Mouse (Mus musculus): Measurements from ENCODE around the gene Dlk1. TPM values are rescaled to one million over a fixed set of nuclear protein-coding genes. Genes with fewer than 3 reads are reported as not detected.

Gene Dlk1
- polyA plus RNA-seq (2015; fragmentation: Nextera tagmentation; extraction: Ambion mirVana) = 77.7 and 96.5 TPM in 2 replicates

- Histone ChIP-seq H3K9ac (peak within 1 kb of the TSS; percentile 73), H3K4me1 (replicated peaks) (peaks cover 60% of the 10 kb centered on the region), H3K4me3 (peak within 1 kb of the TSS; percentile 48), H3K36me3 (no peaks in the 10 kb centered on the region), H3K9me3 (no peaks in the 10 kb centered on the region), H3K4me2 (peak within 1 kb of the TSS; percentile 85), H3K27me3 (peaks cover 79% of the 10 kb centered on the region), H3K27ac (replicated peaks) (no peak within 1 kb of the TSS; the same call in 1 of the 2 replicates)
- 8% methylated on average over 13 of the region's 13 CpGs for WGBS
- no peak for ATAC-seq (ENCODE audit: low read depth)
Measured at GRCm38 (mm10) chr12:109452592-109452991, at the start of gene Dlk1. Gene Dlk1, plus strand, starts transcription at chr12:109452823.

- no peaks in the 10 kb centered on the region for H3K27me3 ChIP-seq
- H3K36me3 ChIP-seq = no peaks in the 10 kb centered on the region
- ATAC-seq (ENCODE audit: low read depth) = 0 out of 2 replicates have a peak, but pooled peaks have one; percentile 13
- H3K4me1 ChIP-seq (replicated peaks) = peaks cover 71% of the 10 kb centered on the region
- no peak overlapping the region for H3K4me3 ChIP-seq
- H3K27ac ChIP-seq (replicated peaks) = peak overlapping the region; percentile 67
- H3K9me3 ChIP-seq = no peaks in the 10 kb centered on the region
- H3K9ac ChIP-seq = no peak overlapping the region
- WGBS = 41% methylated on average over 5 of the region's 5 CpGs
- no peak overlapping the region for H3K4me2 ChIP-seq
Measured at GRCm38 (mm10) chr12:109402943-109403342, 49.7 kb upstream of the Dlk1 start.

GRCm38 (mm10) chr12:109403752-109404151, 48.9 kb upstream of the Dlk1 start:
- no peaks in the 10 kb centered on the region for H3K9me3 ChIP-seq
- H3K27ac ChIP-seq (replicated peaks) = no peak overlapping the region
- ATAC-seq (ENCODE audit: low read depth) = no peak
- no peak overlapping the region for H3K4me3 ChIP-seq
- peaks cover 68% of the 10 kb centered on the region for H3K4me1 ChIP-seq (replicated peaks)
- no peaks in the 10 kb centered on the region for H3K36me3 ChIP-seq
- H3K27me3 ChIP-seq = no peaks in the 10 kb centered on the region
- no peak overlapping the region for H3K4me2 ChIP-seq
- WGBS = 41% methylated on average over 9 of the region's 9 CpGs
- H3K9ac ChIP-seq = no peak overlapping the region

- no peak overlapping the region for H3K4me3 ChIP-seq
- H3K27ac ChIP-seq (replicated peaks) = no peak overlapping the region
- ATAC-seq (ENCODE audit: low read depth) = no peak
- H3K9me3 ChIP-seq = no peaks in the 10 kb centered on the region
- H3K36me3 ChIP-seq = no peaks in the 10 kb centered on the region
- peaks cover 66% of the 10 kb centered on the region for H3K4me1 ChIP-seq (replicated peaks)
- H3K9ac ChIP-seq = no peak overlapping the region
- WGBS = 23% methylated on average over 3 of the region's 3 CpGs
- no peak overlapping the region for H3K4me2 ChIP-seq
- no peaks in the 10 kb centered on the region for H3K27me3 ChIP-seq
Measured at GRCm38 (mm10) chr12:109406018-109406417, 46.6 kb upstream of the Dlk1 start.

GRCm38 (mm10) chr12:109410723-109411122, 41.9 kb upstream of the Dlk1 start:
- H3K4me2 ChIP-seq = no peak overlapping the region
- no peaks in the 10 kb centered on the region for H3K36me3 ChIP-seq
- 28% methylated on average over 11 of the region's 11 CpGs for WGBS
- H3K9me3 ChIP-seq = no peaks in the 10 kb centered on the region
- H3K27me3 ChIP-seq = no peaks in the 10 kb centered on the region
- no peak overlapping the region for H3K4me3 ChIP-seq
- ATAC-seq (ENCODE audit: low read depth) = no peak
- H3K4me1 ChIP-seq (replicated peaks) = peaks cover 59% of the 10 kb centered on the region
- peak overlapping the region; percentile 13; the same call in 1 of the 2 replicates for H3K9ac ChIP-seq
- H3K27ac ChIP-seq (replicated peaks) = peak overlapping the region; percentile 74; the same call in 1 of the 2 replicates

GRCm38 (mm10) chr12:109411172-109412070, 41.2 kb upstream of the Dlk1 start:
- 51% methylated on average over 9 of the region's 9 CpGs for WGBS
- Histone ChIP-seq H3K9ac (peak overlapping the region; percentile 17; the same call in 1 of the 2 replicates), H3K27ac (replicated peaks) (peak overlapping the region; percentile 74), H3K4me2 (no peak overlapping the region), H3K36me3 (no peaks in the 10 kb centered on the region), H3K27me3 (no peaks in the 10 kb centered on the region), H3K4me3 (no peak overlapping the region), H3K4me1 (replicated peaks) (peaks cover 54% of the 10 kb centered on the region), H3K9me3 (no peaks in the 10 kb centered on the region)
- ATAC-seq (ENCODE audit: low read depth) = peak; percentile 49; the same call in 1 of the 2 replicates

GRCm38 (mm10) chr12:109412071-109412440, 40.6 kb upstream of the Dlk1 start:
- H3K27ac ChIP-seq (replicated peaks) = peak overlapping the region; percentile 74
- H3K4me3 ChIP-seq = no peak overlapping the region
- H3K9ac ChIP-seq = 0 out of 2 replicates have a peak overlapping the region, but pooled peaks have one; percentile 17
- ATAC-seq (ENCODE audit: low read depth) = no peak
- no peaks in the 10 kb centered on the region for H3K27me3 ChIP-seq
- 77% methylated on average over 8 of the region's 8 CpGs for WGBS
- peaks cover 57% of the 10 kb centered on the region for H3K4me1 ChIP-seq (replicated peaks)
- no peaks in the 10 kb centered on the region for H3K9me3 ChIP-seq
- H3K4me2 ChIP-seq = no peak overlapping the region
- no peaks in the 10 kb centered on the region for H3K36me3 ChIP-seq

- peaks cover 57% of the 10 kb centered on the region for H3K4me1 ChIP-seq (replicated peaks)
- 56% methylated on average over 5 of the region's 5 CpGs for whole genome bisulfite sequencing
- H3K27ac ChIP-seq (replicated peaks) = no peak overlapping the region
- no peaks in the 10 kb centered on the region for H3K9me3 ChIP-seq
- H3K4me3 ChIP-seq = no peak overlapping the region
- no peak overlapping the region for H3K9ac ChIP-seq
- no peaks in the 10 kb centered on the region for H3K36me3 ChIP-seq
- H3K27me3 ChIP-seq = no peaks in the 10 kb centered on the region
- ATAC-seq (ENCODE audit: low read depth) = no peak
- H3K4me2 ChIP-seq = no peak overlapping the region
Measured at GRCm38 (mm10) chr12:109412675-109413074, 39.9 kb upstream of the Dlk1 start.

- Histone ChIP-seq H3K27me3 (no peaks in the 10 kb centered on the region), H3K4me1 (replicated peaks) (peaks cover 61% of the 10 kb centered on the region), H3K4me2 (no peak overlapping the region), H3K27ac (replicated peaks) (no peak overlapping the region), H3K4me3 (no peak overlapping the region), H3K9ac (no peak overlapping the region), H3K9me3 (no peaks in the 10 kb centered on the region), H3K36me3 (no peaks in the 10 kb centered on the region)
- 81% methylated on average over 4 of the region's 4 CpGs for WGBS
- ATAC-seq (ENCODE audit: low read depth) = no peak
Measured at GRCm38 (mm10) chr12:109413321-109413720, 39.3 kb upstream of the Dlk1 start.

- Histone ChIP-seq H3K27ac (replicated peaks) (peak overlapping the region; percentile 76), H3K9me3 (no peaks in the 10 kb centered on the region), H3K4me1 (replicated peaks) (peaks cover 54% of the 10 kb centered on the region), H3K9ac (no peak overlapping the region), H3K27me3 (no peaks in the 10 kb centered on the region), H3K4me3 (no peak overlapping the region), H3K4me2 (no peak overlapping the region), H3K36me3 (no peaks in the 10 kb centered on the region)
- ATAC-seq (ENCODE audit: low read depth) = no peak
- 87% methylated on average over 5 of the region's 5 CpGs for WGBS
Measured at GRCm38 (mm10) chr12:109416681-109417080, 35.9 kb upstream of the Dlk1 start.

- Histone ChIP-seq H3K27ac (replicated peaks) (peak overlapping the region; percentile 76), H3K4me2 (no peak overlapping the region), H3K4me3 (no peak overlapping the region), H3K9me3 (no peaks in the 10 kb centered on the region), H3K27me3 (no peaks in the 10 kb centered on the region), H3K36me3 (no peaks in the 10 kb centered on the region), H3K4me1 (replicated peaks) (peaks cover 46% of the 10 kb centered on the region), H3K9ac (no peak overlapping the region)
- 15% methylated on average over 14 of the region's 14 CpGs for WGBS
- peak; percentile 85 for ATAC-seq (ENCODE audit: low read depth)
Measured at GRCm38 (mm10) chr12:109417476-109418201, 35.0 kb upstream of the Dlk1 start.

- no peak for ATAC-seq (ENCODE audit: low read depth)
- Histone ChIP-seq H3K36me3 (no peaks in the 10 kb centered on the region), H3K9me3 (no peaks in the 10 kb centered on the region), H3K27me3 (0 out of 2 replicates have a peak, but pooled peaks cover 5% of the 10 kb centered on the region), H3K9ac (no peak overlapping the region), H3K4me3 (no peak overlapping the region), H3K4me2 (no peak overlapping the region), H3K27ac (replicated peaks) (peak overlapping the region; percentile 23; the same call in 1 of the 2 replicates), H3K4me1 (replicated peaks) (peaks cover 51% of the 10 kb centered on the region)
- WGBS = 76% methylated on average over 12 of the region's 12 CpGs
Measured at GRCm38 (mm10) chr12:109420006-109420405, 32.6 kb upstream of the Dlk1 start.
